Mouse (Mus musculus): ENCODE measurements around the gene Clstn1. TPM values are rescaled to one million over a fixed set of nuclear protein-coding genes. Genes with fewer than 3 reads are reported as not detected.

Clstn1 gene
- total RNA-seq, 2 experiments from 2014 or later: 0.83 to 0.84 TPM

GRCm38 (mm10) chr4:149564452-149565407 is 21.5 kb upstream of the Clstn1 start:
- no peak for ATAC-seq (replicated peaks; ENCODE audit: low FRiP score, poor library complexity, severe bottlenecking)

GRCm38 (mm10) chr4:149567432-149568026 is 18.7 kb upstream of the Clstn1 start:
- ATAC-seq (replicated peaks; ENCODE audit: low FRiP score, poor library complexity, severe bottlenecking): no peak

GRCm38 (mm10) chr4:149568622-149569021 is 17.6 kb upstream of the Clstn1 start:
- no peak for ATAC-seq (replicated peaks; ENCODE audit: low FRiP score, poor library complexity, severe bottlenecking)

- no peak for ATAC-seq (replicated peaks; ENCODE audit: low FRiP score, poor library complexity, severe bottlenecking)
These were observed 16.3 kb upstream of the Clstn1 start for GRCm38 (mm10) chr4:149569781-149570497.

GRCm38 (mm10) chr4:149570498-149570863 is 15.8 kb upstream of the Clstn1 start:
- no peak for ATAC-seq (replicated peaks; ENCODE audit: low FRiP score, poor library complexity, severe bottlenecking)

- ATAC-seq (replicated peaks; ENCODE audit: low FRiP score, poor library complexity, severe bottlenecking): no peak
These were observed 15.1 kb upstream of the Clstn1 start for GRCm38 (mm10) chr4:149571209-149571608.

GRCm38 (mm10) chr4:149571651-149572149 is 14.6 kb upstream of the Clstn1 start:
- no peak for ATAC-seq (replicated peaks; ENCODE audit: low FRiP score, poor library complexity, severe bottlenecking)

GRCm38 (mm10) chr4:149572446-149572845 is 13.8 kb upstream of the Clstn1 start:
- no peak for ATAC-seq (replicated peaks; ENCODE audit: low FRiP score, poor library complexity, severe bottlenecking)

GRCm38 (mm10) chr4:149572851-149573250 is 13.4 kb upstream of the Clstn1 start:
- no peak for ATAC-seq (replicated peaks; ENCODE audit: low FRiP score, poor library complexity, severe bottlenecking)

GRCm38 (mm10) chr4:149574391-149574821 is 11.9 kb upstream of the Clstn1 start:
- no peak for ATAC-seq (replicated peaks; ENCODE audit: low FRiP score, poor library complexity, severe bottlenecking)

GRCm38 (mm10) chr4:149576061-149576460 is 10.2 kb upstream of the Clstn1 start:
- ATAC-seq (replicated peaks; ENCODE audit: low FRiP score, poor library complexity, severe bottlenecking): no peak

GRCm38 (mm10) chr4:149576993-149577548 is 9.2 kb upstream of the Clstn1 start:
- no peak for ATAC-seq (replicated peaks; ENCODE audit: low FRiP score, poor library complexity, severe bottlenecking)

GRCm38 (mm10) chr4:149578085-149578681 is 8.1 kb upstream of the Clstn1 start:
- ATAC-seq (replicated peaks; ENCODE audit: low FRiP score, poor library complexity, severe bottlenecking): no peak

GRCm38 (mm10) chr4:149578831-149579230 is 7.4 kb upstream of the Clstn1 start:
- no peak for ATAC-seq (replicated peaks; ENCODE audit: low FRiP score, poor library complexity, severe bottlenecking)

GRCm38 (mm10) chr4:149585236-149585635 is 1.0 kb upstream of the Clstn1 start:
- 0 out of 2 replicates have a peak, but pooled peaks have one; percentile 46 for ATAC-seq (replicated peaks; ENCODE audit: low FRiP score, poor library complexity, severe bottlenecking)

- no peak for ATAC-seq (replicated peaks; ENCODE audit: low FRiP score, poor library complexity, severe bottlenecking)
These were observed 721 bp downstream of the Clstn1 start for GRCm38 (mm10) chr4:149586783-149587595.

GRCm38 (mm10) chr4:149587596-149588168 is 1.4 kb downstream of the Clstn1 start:
- ATAC-seq (replicated peaks; ENCODE audit: low FRiP score, poor library complexity, severe bottlenecking): no peak

GRCm38 (mm10) chr4:149590200-149590599 is 3.9 kb downstream of the Clstn1 start:
- no peak for ATAC-seq (replicated peaks; ENCODE audit: low FRiP score, poor library complexity, severe bottlenecking)
